Mouse (Mus musculus) neural tube, embryonic 11.5 days (tissue): ENCODE measurements around the gene 4930563M21Rik. TPM values are rescaled to one million over a fixed set of nuclear protein-coding genes. Genes with fewer than 3 reads are reported as not detected.
A peak's percentile ranks its signal among the peaks of the same experiment; 100 is the strongest.

Experiments used
- ATAC-seq: fragments of 200-750 bp; cut with Nextera tagmentation; 2 replicates; pipeline ENCODE4 v1.8.0; 2017; ENCODE audit warnings: moderate number of reproducible peaks, mild to moderate bottlenecking, moderate TSS enrichment, moderate library complexity; ENCODE audit not compliant: insufficient read depth, low FRiP score, low TSS enrichment
- DNase-seq: peaks from one replicate; pipeline ENCODE4 v3.0.0-alpha.2; 2015; ENCODE audit warnings: low spot score
- H3K27ac ChIP-seq: fragments of 300-500 bp; sonication (generic); 2 replicates; pipeline ENCODE4 v1.5.1; 2014; ENCODE audit warnings: low read depth, mild to moderate bottlenecking, low read length
- H3K27me3 ChIP-seq: fragments of 300-500 bp; sonication (generic); 2 replicates; pipeline ENCODE4 v1.6.1; 2014; ENCODE audit warnings: mild to moderate bottlenecking, low read length, mixed read lengths; ENCODE audit not compliant: control insufficient read depth, insufficient read depth
- H3K36me3 ChIP-seq: fragments of 300-500 bp; sonication (generic); 2 replicates; pipeline ENCODE4 v1.6.1; 2014; ENCODE audit warnings: mild to moderate bottlenecking, low read length, moderate library complexity, mixed read lengths; ENCODE audit not compliant: control insufficient read depth, insufficient read depth
- H3K4me1 ChIP-seq: fragments of 300-500 bp; sonication (generic); 2 replicates; pipeline ENCODE4 v1.6.1; 2014; ENCODE audit warnings: low read length, mixed read lengths; ENCODE audit not compliant: control insufficient read depth, insufficient read depth
- H3K4me2 ChIP-seq: fragments of 300-500 bp; sonication (generic); 2 replicates; pipeline ENCODE4 v1.6.1; 2014; ENCODE audit warnings: low read depth, mild to moderate bottlenecking, moderate library complexity
- H3K4me3 ChIP-seq: fragments of 300-500 bp; sonication (generic); 2 replicates; pipeline ENCODE4 v1.5.1; 2014; ENCODE audit warnings: low read depth, low read length
- H3K9ac ChIP-seq: fragments of 300-500 bp; sonication (generic); 2 replicates; pipeline ENCODE4 v1.6.1; 2014; ENCODE audit warnings: mild to moderate bottlenecking, low read length
- H3K9me3 ChIP-seq: fragments of 300-500 bp; sonication (generic); 2 replicates; pipeline ENCODE4 v1.6.1; 2016; ENCODE audit warnings: low read length; ENCODE audit not compliant: control insufficient read depth
- WGBS: fragments of 180-500 bp; shearing (Covaris S2); extraction: QIAGEN DNeasy Blood & Tissue Kit; methylation state at CpG from one replicate; pipeline ENCODE4 v1.1.7; 2014; 5-methylcytosine and 5-hydroxymethylcytosine counted together
- polyA plus RNA-seq: library from polyadenylated mRNA; unstranded; fragments of >200 nt; fragmentation: Nextera tagmentation; extraction: Ambion mirVana; gene quantifications from 2 replicates; pipeline ENCODE4 v1.2.1, GENCODE M21; 2014

Gene 4930563M21Rik
- polyA plus RNA-seq, 1 experiment from 2014 or later, result not detected

DNA sequence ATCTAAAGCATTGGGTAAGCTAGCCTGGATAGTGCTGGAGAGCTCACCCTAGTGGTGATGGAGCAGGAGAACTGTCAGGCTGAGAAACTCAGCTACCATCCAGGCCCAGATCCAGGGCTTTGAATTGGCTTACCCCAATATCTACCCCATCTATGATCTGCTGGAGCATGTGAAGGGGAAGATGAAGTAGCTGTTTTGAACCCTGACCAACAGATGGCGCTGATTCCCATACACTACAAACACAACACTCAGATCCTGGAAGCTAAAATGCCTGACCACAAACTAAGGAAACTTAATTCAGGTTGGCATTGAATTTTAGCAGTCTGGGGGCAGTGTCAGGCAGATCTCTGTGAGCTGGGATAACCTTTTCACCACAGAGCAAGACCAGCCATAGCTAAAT lies 63.5 kb downstream of the 4930563M21Rik start:
- Histone ChIP-seq H3K36me3 (no peaks in the 10 kb centered on the region), H3K9ac (no peak overlapping the region), H3K4me1 (no peaks in the 10 kb centered on the region), H3K9me3 (no peaks in the 10 kb centered on the region), H3K27me3 (no peaks in the 10 kb centered on the region), H3K27ac (no peak overlapping the region), H3K4me3 (no peak overlapping the region), H3K4me2 (no peak overlapping the region)
- DNase-seq, result no peak
- WGBS, result 33% methylated on average over 1 of the region's 1 CpGs
- no peak for ATAC-seq

DNA sequence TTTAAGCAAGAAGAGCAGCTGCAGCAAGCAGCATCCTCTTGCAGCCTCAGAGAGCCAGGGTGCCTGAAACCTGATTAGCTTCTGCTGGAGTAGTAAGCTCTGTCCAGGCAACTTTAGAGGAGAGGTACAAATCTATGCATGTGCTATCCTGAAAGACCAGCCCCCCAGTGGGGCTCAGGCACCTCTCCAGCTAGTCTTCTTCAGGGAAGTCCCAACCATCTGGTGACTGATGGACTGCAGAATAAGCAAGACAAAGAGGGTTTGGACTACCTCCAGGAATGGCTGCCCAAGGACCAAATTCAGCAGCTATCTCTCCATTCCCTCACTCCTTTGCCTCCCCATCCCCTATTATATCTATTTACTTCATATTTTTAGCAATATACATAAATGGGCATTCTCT lies 69.0 kb downstream of the 4930563M21Rik start:
- Histone ChIP-seq H3K36me3 (no peaks in the 10 kb centered on the region), H3K9ac (no peak overlapping the region), H3K4me1 (peaks cover 5% of the 10 kb centered on the region; the same call in 1 of the 2 replicates), H3K27me3 (no peaks in the 10 kb centered on the region), H3K4me2 (no peak overlapping the region), H3K9me3 (no peaks in the 10 kb centered on the region), H3K4me3 (no peak overlapping the region), H3K27ac (no peak overlapping the region)
- no peak for DNase-seq
- no peak for ATAC-seq

DNA sequence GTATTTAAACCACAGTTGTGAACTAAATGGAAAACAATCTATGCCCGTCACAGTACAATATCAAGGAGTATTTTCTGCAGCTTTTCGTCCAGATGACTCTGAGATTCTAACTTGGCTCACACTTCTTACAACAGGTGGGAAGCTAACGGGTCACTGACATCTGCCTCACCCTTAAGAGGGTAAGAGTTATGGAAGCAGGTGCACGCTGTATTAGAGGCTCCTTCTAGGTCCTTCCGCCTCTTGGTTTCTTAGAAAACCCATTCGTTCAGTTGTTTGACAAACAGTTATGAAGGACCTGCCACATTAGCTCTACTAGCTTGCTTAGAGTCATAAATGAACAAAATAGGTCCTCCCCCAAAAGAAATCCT lies 71.7 kb downstream of the 4930563M21Rik start:
- WGBS, result 64% methylated on average over 6 of the region's 6 CpGs
- Histone ChIP-seq H3K4me1 (peaks cover 5% of the 10 kb centered on the region; the same call in 1 of the 2 replicates), H3K9me3 (no peaks in the 10 kb centered on the region), H3K27ac (no peak overlapping the region), H3K4me2 (peak overlapping the region; percentile 63), H3K4me3 (peak overlapping the region; percentile 58), H3K9ac (peak overlapping the region; percentile 81; the same call in 1 of the 2 replicates), H3K36me3 (no peaks in the 10 kb centered on the region), H3K27me3 (no peaks in the 10 kb centered on the region)
- DNase-seq (no peak), ATAC-seq (no peak)

DNA sequence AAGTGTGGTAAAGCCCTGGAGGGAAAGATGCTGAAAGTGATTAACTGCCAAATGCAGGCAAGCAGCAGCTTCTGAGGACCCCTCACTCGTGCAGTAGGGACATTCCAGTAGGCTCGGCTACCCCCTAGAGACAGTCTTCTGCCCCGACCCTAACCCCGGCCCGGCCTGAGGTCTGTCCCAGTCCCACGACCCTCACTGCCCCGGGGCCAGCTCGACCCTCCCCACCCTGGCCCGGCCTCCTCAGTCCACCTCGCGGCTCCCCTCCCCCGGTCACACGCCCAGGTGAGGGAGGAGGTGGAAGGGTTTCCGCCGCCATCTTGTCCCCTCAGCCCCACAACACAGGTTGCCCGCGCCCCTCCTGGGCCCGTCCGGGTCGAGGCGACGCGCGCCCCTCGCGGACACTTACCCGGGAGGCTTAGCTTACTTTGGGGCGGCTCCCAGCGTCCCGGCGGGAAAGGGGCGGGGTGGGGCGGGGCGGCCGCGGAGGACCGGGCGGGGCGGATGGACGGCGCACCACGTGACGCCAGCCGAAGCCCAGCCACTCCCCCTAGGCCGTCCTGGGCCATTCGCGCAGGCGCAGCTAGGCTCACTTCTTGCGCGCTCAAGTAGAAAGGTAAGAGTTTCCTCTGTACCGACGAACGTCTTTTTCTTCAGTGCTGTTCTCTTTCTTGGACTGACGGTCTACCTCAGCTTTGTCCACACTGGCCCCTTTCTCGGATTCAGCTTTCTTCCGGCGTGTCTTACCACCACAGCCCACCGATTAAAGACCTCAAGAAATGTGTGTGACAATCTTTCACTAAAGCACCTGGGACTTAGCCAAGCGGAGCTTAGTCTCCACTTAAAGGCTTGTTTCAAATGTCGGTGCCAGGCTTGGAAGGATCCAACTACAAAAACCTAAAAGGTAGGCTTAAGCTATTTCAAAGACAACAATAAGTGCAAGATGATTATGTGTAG lies 72.4 kb downstream of the 4930563M21Rik start, which contains the start of gene Scaper:
TSS of gene Scaper (minus strand) at position 456 of the 954 bp plus-strand sequence.
- H3K36me3 ChIP-seq, result no peaks in the 10 kb centered on the region
- H3K4me2 ChIP-seq, result peak within 1 kb of the TSS; percentile 63
- peak; percentile 95 for ATAC-seq

DNA sequence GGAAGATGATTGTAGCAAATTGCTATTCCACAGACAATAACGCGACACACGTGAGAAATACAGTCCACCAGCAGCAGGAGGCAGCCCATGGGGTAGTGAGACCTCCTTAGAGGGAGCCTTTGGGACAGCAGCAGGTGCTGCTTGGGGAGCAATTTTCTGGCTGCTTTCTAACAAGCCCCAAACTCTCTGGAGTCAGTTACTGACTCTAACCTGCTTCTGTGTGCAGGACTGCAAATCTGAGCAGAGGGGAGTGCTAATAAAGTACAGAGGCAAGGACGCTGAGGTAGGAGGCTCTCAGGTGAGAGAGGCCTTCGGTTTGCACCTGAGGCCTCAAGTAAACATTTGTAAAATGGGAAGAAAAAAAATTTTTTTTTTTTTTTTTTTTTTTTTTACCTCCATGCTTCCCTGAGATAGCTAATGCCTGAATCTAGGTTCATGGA lies 73.1 kb downstream of the 4930563M21Rik start:
- ATAC-seq (no peak), DNase-seq (peak; percentile 10)
- Histone ChIP-seq H3K27me3 (no peaks in the 10 kb centered on the region), H3K9ac (peak overlapping the region; percentile 81), H3K4me1 (peaks cover 5% of the 10 kb centered on the region; the same call in 1 of the 2 replicates), H3K36me3 (no peaks in the 10 kb centered on the region), H3K9me3 (no peaks in the 10 kb centered on the region), H3K27ac (no peak overlapping the region), H3K4me2 (peak overlapping the region; percentile 63), H3K4me3 (peak overlapping the region; percentile 58)
- WGBS, result 43% methylated on average over 5 of the region's 5 CpGs

More for the DNA sequence above, 72.4 kb downstream of the 4930563M21Rik start, which contains the start of gene Scaper:
- no peaks in the 10 kb centered on the region for H3K9me3 ChIP-seq
- 1% methylated on average over 59 of the region's 60 CpGs for WGBS
- DNase-seq, result peak; percentile 93
- H3K4me1 ChIP-seq, result peaks cover 5% of the 10 kb centered on the region; the same call in 1 of the 2 replicates
- peak within 1 kb of the TSS; percentile 81 for H3K9ac ChIP-seq
- no peaks in the 10 kb centered on the region for H3K27me3 ChIP-seq
- peak within 1 kb of the TSS; percentile 21 for H3K27ac ChIP-seq
- H3K4me3 ChIP-seq, result peak within 1 kb of the TSS; percentile 58

DNA sequence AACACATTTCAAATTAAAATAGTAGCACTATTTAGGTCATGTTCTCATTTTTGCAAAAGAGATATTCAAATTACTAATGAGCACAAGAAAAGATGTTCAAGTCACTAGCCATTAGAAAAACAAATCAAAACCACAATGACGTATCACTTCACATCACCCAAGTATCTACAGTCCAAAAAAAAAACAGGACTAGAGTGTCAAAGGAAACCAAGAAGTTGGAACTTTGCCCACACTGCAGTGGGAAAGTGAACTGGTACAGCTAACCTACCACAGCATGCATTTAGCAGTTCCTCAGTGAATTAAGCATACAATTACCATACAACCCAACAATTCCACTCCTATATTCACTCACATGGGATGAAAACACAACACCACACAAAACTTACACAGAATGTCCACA lies 77.9 kb downstream of the 4930563M21Rik start:
- DNase-seq (no peak), ATAC-seq (no peak)
- no peak overlapping the region for H3K4me3 ChIP-seq
- H3K27me3 ChIP-seq, result no peaks in the 10 kb centered on the region
- H3K4me1 ChIP-seq, result no peaks in the 10 kb centered on the region; the same call in 1 of the 2 replicates
- no peak overlapping the region for H3K27ac ChIP-seq
- WGBS, result 95% methylated on average over 1 of the region's 1 CpGs
- no peak overlapping the region for H3K4me2 ChIP-seq
- H3K9ac ChIP-seq, result no peak overlapping the region
- no peaks in the 10 kb centered on the region for H3K9me3 ChIP-seq
- H3K36me3 ChIP-seq, result no peaks in the 10 kb centered on the region

DNA sequence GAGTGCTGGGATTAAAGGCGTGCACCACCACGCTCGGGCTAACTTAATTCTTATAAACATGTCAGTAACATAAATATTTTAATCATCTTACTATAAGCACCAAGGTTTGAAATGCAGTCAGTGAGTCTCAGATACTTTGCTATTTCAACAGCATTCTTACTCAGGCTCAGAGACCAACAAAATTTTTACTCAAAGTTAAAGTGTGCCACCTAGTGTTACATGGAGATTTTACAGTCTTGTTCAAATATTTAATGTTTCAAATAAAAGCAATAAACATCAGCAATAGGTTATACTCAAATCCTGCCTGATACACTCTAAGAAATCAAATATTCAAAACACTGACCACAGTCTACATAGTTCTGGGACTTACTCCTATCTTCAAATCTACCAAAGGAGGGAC lies 91.8 kb downstream of the 4930563M21Rik start:
- Histone ChIP-seq H3K27ac (no peak overlapping the region), H3K9me3 (no peaks in the 10 kb centered on the region)

DNA sequence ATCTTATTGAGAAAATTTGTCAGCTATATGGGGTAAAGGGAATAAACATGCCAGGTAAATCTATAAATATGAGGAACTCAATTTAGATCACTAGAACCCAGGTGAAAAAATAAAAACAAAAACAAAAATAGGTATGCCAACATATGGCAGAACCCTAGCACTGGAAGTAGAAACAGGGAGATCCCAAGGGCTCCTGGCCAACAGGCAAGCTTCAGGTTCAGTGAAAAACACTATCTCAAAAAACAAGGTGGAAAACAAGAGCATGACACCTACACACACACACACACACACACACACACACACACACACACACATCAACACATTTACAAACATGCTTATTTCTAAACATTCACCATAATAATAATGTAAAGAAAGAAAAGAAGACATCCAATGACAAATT lies 93.6 kb downstream of the 4930563M21Rik start:
- no peak overlapping the region for H3K4me3 ChIP-seq
- ATAC-seq (no peak), DNase-seq (no peak)
- H3K9me3 ChIP-seq, result no peaks in the 10 kb centered on the region
- no peak overlapping the region for H3K9ac ChIP-seq
- no peaks in the 10 kb centered on the region for H3K27me3 ChIP-seq
- no peaks in the 10 kb centered on the region for H3K4me1 ChIP-seq
- no peaks in the 10 kb centered on the region for H3K36me3 ChIP-seq
- H3K27ac ChIP-seq, result no peak overlapping the region
- H3K4me2 ChIP-seq, result no peak overlapping the region

More for the DNA sequence above, 91.8 kb downstream of the 4930563M21Rik start:
- ATAC-seq, result no peak
- Histone ChIP-seq H3K4me1 (no peaks in the 10 kb centered on the region), H3K9ac (no peak overlapping the region), H3K4me3 (no peak overlapping the region), H3K4me2 (no peak overlapping the region), H3K27me3 (no peaks in the 10 kb centered on the region), H3K36me3 (no peaks in the 10 kb centered on the region)
- DNase-seq, result peak; percentile 14
- 74% methylated on average over 3 of the region's 3 CpGs for WGBS
